Mouse (Mus musculus): ENCODE results near the gene Upk3b.

DNA sequence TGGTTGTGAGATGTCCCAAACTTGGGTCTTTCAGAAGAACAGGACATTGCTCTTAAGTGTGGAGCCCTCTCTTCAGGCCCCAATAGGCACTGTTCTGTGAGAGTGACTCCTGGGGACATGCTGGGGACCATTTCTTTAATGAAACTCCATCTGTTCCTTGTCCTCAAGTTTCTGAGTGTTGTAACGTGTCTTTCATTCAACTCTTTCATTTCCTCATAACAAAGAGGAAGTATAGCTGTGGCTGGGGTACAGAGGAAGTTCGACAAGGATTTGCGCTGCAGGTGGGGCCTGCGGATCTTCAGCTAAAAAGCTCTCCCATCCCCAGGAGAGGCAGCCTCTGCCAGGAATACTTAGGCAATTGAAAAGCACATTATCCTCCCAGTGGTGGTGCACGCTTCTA is 47.7 kb upstream of the Upk3b start:
- no peak for TF ChIP-seq CTCF (IDR thresholded peaks at IDR 0.05; ENCODE audit: extremely low read depth, insufficient read length, insufficient replicate concordance, low read depth, low read length)
- no peak for TF ChIP-seq POLR2A (IDR thresholded peaks at IDR 0.05; ENCODE audit: low read depth, low read length)
